Mouse (Mus musculus) lung, embryonic 14.5 days (tissue): ENCODE measurements around the gene Adgre4. TPM values are rescaled to one million over a fixed set of nuclear protein-coding genes. Genes with fewer than 3 reads are reported as not detected.

Experiments
- ATAC-seq: fragments of 200-750 bp; cut with Nextera tagmentation; 2 replicates; pipeline ENCODE4 v1.8.0; 2017; ENCODE audit warnings: mild to moderate bottlenecking, moderate TSS enrichment, moderate library complexity; ENCODE audit not compliant: insufficient read depth
- DNase-seq: peaks from one replicate; pipeline ENCODE4 v3.0.0-alpha.2; 2015
- H3K27ac ChIP-seq: fragments of 300-500 bp; sonication (generic); 2 replicates; pipeline ENCODE4 v1.5.1; 2014; ENCODE audit warnings: low read depth, mild to moderate bottlenecking, moderate library complexity
- H3K27me3 ChIP-seq: fragments of 300-500 bp; sonication (generic); 2 replicates; pipeline ENCODE4 v1.6.1; 2014; ENCODE audit warnings: low read length, control low read depth; ENCODE audit not compliant: insufficient read depth
- H3K36me3 ChIP-seq: fragments of 300-500 bp; sonication (generic); 2 replicates; pipeline ENCODE4 v1.6.1; 2014; ENCODE audit warnings: control low read depth; ENCODE audit not compliant: insufficient read depth
- H3K4me1 ChIP-seq: fragments of 300-500 bp; sonication (generic); 2 replicates; pipeline ENCODE4 v1.6.1; 2014; ENCODE audit warnings: antibody characterized with exemption, control low read depth; ENCODE audit not compliant: insufficient read depth
- H3K4me2 ChIP-seq: fragments of 300-500 bp; sonication (generic); 2 replicates; pipeline ENCODE4 v1.6.1; 2014; ENCODE audit warnings: mild to moderate bottlenecking
- H3K4me3 ChIP-seq: fragments of 300-500 bp; sonication (generic); 2 replicates; pipeline ENCODE4 v1.5.1; 2014; ENCODE audit warnings: low read depth, low read length
- H3K9ac ChIP-seq: fragments of 300-500 bp; sonication (generic); 2 replicates; pipeline ENCODE4 v1.6.1; 2014
- H3K9me3 ChIP-seq: fragments of 300-500 bp; sonication (generic); 2 replicates; pipeline ENCODE4 v1.6.1; 2016; ENCODE audit warnings: low read depth, low read length, control low read depth
- CTCF ChIP-seq: IDR thresholded peaks from 2 replicates; pipeline ENCODE4 v1.5.1; 2016; ENCODE audit warnings: antibody characterized with exemption, low read depth
- WGBS: fragments of 180-500 bp; shearing (Covaris S2); extraction: QIAGEN DNeasy Blood & Tissue Kit; methylation state at CpG from one replicate; pipeline ENCODE4 v1.1.7; 2014; 5-methylcytosine and 5-hydroxymethylcytosine counted together
- polyA plus RNA-seq: library from polyadenylated mRNA; unstranded; fragments of >200 nt; fragmentation: Nextera tagmentation; extraction: Ambion mirVana; gene quantifications from 2 replicates; pipeline ENCODE4 v1.2.1, GENCODE M21; 2014

Gene Adgre4
- 0.20 TPM in 2 replicates for polyA plus RNA-seq

DNA sequence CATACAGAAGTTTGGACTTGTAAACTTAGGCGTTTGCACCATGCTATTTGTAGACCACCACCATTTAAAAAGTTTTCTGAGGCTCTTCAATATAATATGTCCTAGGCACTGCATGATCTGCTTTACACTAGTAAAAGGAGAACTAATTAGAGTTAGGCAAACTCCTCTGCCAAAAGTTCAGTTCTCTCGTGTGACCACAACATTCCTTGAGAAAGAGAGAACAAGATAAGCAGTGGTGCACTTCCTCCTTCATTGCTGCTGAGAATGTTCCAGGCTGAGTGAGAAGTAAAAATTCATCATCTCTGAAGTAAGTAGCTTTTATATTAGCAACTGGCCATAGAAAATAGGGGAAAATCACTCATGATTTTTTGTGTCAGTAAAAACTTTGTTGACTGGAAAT is at the start of gene Adgre4:
Gene Adgre4 (plus strand): TSS at position 199 of the 400 bp plus-strand sequence.
- WGBS, result 46% methylated on average over 2 of the region's 2 CpGs
- no peak within 1 kb of the TSS for H3K4me2 ChIP-seq
- no peak for TF ChIP-seq CTCF
- H3K9me3 ChIP-seq, result no peaks in the 10 kb centered on the region
- DNase-seq (no peak), ATAC-seq (no peak)
- no peaks in the 10 kb centered on the region for H3K4me1 ChIP-seq
- H3K27me3 ChIP-seq, result no peaks in the 10 kb centered on the region
- H3K36me3 ChIP-seq, result no peaks in the 10 kb centered on the region
- H3K27ac ChIP-seq, result no peak within 1 kb of the TSS
- no peak within 1 kb of the TSS for H3K4me3 ChIP-seq
- H3K9ac ChIP-seq, result no peak within 1 kb of the TSS

DNA sequence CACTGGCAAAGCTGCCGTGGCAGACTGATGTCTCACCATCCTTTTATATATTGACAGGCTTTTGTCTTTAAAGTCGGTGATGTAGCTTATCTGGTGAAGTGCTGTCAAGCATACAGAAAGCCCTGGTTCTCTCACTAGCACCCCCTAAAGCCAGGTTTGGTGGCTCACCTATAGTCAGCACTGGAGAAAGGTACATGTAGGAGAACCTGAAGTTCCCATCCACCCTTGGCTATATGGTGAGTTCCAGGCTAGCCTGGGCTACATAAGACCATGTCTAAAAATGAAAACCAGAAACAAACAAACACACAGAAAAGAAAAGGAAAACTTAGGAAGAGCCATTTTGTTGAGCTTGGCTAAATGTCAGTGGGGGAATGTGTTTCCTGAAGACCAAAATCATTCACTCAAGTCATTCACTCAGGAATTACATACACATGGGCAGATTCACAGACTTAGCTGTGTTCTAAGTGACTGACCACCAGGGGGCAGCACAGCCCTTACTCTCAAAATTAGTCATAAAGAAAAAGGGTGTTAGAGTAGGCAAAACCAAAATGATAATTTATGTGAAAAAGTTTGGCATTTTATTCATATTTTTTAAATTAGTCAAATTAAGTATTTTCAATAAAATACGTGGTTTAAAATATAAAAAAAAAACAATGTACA is 47.5 kb upstream of the Adgre4 start:
- H3K4me3 ChIP-seq, result no peak overlapping the region

DNA sequence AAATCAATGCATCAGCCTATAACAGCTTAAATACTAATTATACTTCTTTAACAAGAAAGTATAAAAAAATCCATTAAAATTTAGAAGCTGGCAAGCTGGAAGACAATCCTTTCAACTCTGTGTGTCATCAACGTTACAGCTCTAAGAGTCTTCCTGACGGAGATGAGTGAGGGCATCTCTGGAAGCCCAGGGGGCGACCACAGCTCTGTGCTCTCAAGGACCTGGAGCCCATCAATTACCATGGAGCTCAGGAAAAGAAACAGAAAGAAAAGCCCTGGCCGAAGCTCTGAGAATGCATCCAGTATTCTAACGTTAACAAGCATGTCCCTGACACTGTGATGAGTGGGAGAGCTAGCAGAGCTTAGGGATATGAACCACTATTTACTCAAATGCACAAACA is 46.9 kb upstream of the Adgre4 start:
- Histone ChIP-seq H3K36me3 (peaks cover 1% of the 10 kb centered on the region; the same call in 1 of the 2 replicates), H3K27me3 (no peaks in the 10 kb centered on the region), H3K27ac (no peak overlapping the region), H3K4me3 (no peak overlapping the region), H3K4me1 (no peaks in the 10 kb centered on the region), H3K4me2 (no peak overlapping the region), H3K9ac (no peak overlapping the region), H3K9me3 (no peaks in the 10 kb centered on the region)
- DNase-seq (no peak), ATAC-seq (no peak)
- WGBS, result 67% methylated on average over 5 of the region's 5 CpGs
- no peak for TF ChIP-seq CTCF

More for the DNA sequence above, 47.5 kb upstream of the Adgre4 start:
- no peak overlapping the region for H3K27ac ChIP-seq
- H3K27me3 ChIP-seq, result no peaks in the 10 kb centered on the region
- peaks cover 7% of the 10 kb centered on the region; the same call in 1 of the 2 replicates for H3K36me3 ChIP-seq
- no peak overlapping the region for H3K9ac ChIP-seq
- H3K4me1 ChIP-seq, result no peaks in the 10 kb centered on the region
- peak; percentile 66; the same call in 1 of the 2 replicates for ATAC-seq
- peak; percentile 79 for TF ChIP-seq CTCF
- no peak overlapping the region for H3K4me2 ChIP-seq
- 61% methylated on average over 3 of the region's 3 CpGs for WGBS
- DNase-seq, result peak; percentile 94
- H3K9me3 ChIP-seq, result no peaks in the 10 kb centered on the region

DNA sequence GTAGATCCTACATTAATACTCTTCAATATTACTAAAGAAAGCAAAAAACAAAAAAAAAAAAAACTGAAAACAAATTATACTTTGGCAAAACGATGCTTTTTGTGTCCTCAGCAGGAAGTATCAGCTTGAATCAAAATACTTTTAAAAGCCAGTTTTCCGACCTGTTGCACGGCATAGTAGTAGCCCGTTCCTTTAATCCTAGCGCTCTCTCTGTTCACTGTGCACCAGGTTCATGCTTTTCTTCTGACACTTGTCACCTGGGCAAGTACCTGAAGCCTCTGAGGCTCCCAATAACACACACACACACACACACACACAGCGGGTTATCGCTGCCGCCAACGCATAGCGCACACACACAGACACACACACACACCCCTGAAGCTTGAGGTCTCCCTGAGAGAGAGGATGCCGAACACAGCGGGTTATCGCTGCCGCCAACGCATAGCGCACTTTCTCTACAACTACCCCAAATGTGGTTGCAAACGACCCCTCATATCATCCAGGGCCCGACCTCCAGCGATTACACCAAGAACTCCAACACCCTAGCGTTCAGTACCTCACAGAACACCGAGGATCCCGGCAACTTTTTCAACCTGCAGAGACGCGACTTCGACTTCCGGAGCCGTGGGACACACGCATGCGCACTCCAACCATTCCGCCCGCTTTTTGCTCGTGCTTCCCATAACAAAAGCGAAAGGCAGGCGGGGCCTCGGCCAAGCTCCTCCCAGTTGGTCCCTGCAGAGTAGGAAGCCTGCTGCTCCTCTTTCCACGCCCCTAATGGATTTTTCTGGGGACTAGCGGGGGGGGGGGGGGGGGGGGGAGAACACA is 37.6 kb upstream of the Adgre4 start, which contains the start of gene Pot1b:
Gene Pot1b (minus strand): TSS at position 645 of the 828 bp plus-strand sequence.
- Histone ChIP-seq H3K27ac (peak within 1 kb of the TSS; percentile 26; the same call in 1 of the 2 replicates), H3K27me3 (no peaks in the 10 kb centered on the region), H3K4me1 (no peaks in the 10 kb centered on the region), H3K4me3 (peak within 1 kb of the TSS; percentile 69), H3K9ac (peak within 1 kb of the TSS; percentile 71), H3K4me2 (peak within 1 kb of the TSS; percentile 73), H3K9me3 (no peaks in the 10 kb centered on the region), H3K36me3 (peaks cover 7% of the 10 kb centered on the region; the same call in 1 of the 2 replicates)
- ATAC-seq (peak; percentile 99), DNase-seq (peak; percentile 100)
- TF ChIP-seq CTCF, result peak; percentile 12; the same call in 1 of the 2 replicates
- under 1% methylated on average over 36 of the region's 37 CpGs for WGBS

DNA sequence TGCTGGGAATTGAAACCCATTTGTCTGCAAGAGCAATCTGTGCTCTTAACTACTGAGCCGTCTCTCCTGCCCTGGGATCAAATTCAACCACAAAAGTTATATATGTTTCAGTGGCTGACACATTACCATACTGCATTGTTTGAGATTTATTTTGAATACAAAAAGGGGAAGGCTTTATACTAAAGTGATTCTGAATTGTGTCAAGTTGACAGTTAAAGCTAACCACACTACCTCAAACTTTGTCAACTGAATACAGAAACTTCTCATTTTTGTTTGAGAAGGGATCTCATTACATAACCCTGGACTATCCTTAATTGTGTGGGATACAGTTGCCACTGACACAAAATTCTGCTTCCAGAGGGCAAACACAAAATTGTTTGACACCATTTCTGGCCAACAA is 28.5 kb upstream of the Adgre4 start:
- ATAC-seq, result no peak
- Histone ChIP-seq H3K4me2 (no peak overlapping the region), H3K27me3 (no peaks in the 10 kb centered on the region), H3K36me3 (no peaks in the 10 kb centered on the region), H3K4me3 (no peak overlapping the region), H3K9ac (no peak overlapping the region), H3K9me3 (no peaks in the 10 kb centered on the region), H3K27ac (no peak overlapping the region), H3K4me1 (no peaks in the 10 kb centered on the region)
- WGBS, result 82% methylated on average over 1 of the region's 1 CpGs
- DNase-seq, result no peak
- no peak for TF ChIP-seq CTCF

DNA sequence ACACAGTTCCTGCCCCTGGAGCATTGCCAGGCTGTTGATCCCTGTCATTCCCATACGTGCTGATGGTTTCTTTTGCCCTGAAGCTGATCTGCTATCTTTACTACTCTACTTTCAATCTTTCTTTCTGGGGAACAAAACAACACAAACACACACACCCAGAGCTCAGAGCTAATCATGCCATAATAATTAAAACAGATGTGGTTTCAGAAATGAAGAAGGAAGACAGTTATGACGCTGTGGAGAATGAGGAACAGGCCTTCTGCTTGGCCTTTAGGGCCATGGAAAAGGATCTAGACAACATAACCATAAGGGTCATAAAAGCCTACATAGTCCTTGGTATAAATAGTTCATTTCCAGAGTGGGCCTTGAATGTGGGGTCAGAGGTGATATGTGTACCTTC is 27.5 kb upstream of the Adgre4 start:
- no peak for TF ChIP-seq CTCF
- 66% methylated on average over 2 of the region's 2 CpGs for WGBS

DNA sequence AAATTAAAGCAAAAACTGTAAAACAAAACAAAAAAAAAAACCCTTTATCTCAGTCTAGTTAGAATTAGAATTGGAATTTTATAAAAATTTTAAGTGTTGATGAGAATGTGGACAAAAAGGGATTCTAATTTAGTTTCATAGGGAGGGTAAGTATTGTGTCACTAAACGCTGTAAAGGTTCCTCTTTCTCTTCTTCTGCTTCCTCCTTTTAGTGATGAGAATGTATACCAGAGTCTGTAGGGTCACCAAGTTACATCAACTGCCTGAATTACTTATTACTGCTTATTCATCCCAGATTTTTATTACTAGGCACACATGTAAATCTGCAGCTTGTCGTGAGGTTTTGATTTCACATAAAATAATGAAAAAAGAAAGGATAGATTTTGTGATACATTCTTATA is 23.6 kb upstream of the Adgre4 start:
- no peaks in the 10 kb centered on the region for H3K36me3 ChIP-seq
- no peaks in the 10 kb centered on the region for H3K9me3 ChIP-seq
- 65% methylated on average over 2 of the region's 2 CpGs for WGBS
- H3K27me3 ChIP-seq, result no peaks in the 10 kb centered on the region
- no peak overlapping the region for H3K4me3 ChIP-seq
- ATAC-seq (no peak), DNase-seq (no peak)
- TF ChIP-seq CTCF, result no peak
- no peak overlapping the region for H3K4me2 ChIP-seq
- no peak overlapping the region for H3K27ac ChIP-seq
- no peaks in the 10 kb centered on the region for H3K4me1 ChIP-seq
- no peak overlapping the region for H3K9ac ChIP-seq

More for the DNA sequence above, 27.5 kb upstream of the Adgre4 start:
- DNase-seq (no peak), ATAC-seq (no peak)
- Histone ChIP-seq H3K9ac (no peak overlapping the region), H3K27me3 (no peaks in the 10 kb centered on the region), H3K4me1 (no peaks in the 10 kb centered on the region), H3K36me3 (no peaks in the 10 kb centered on the region), H3K9me3 (no peaks in the 10 kb centered on the region), H3K4me2 (no peak overlapping the region), H3K4me3 (no peak overlapping the region), H3K27ac (no peak overlapping the region)
